Mouse (Mus musculus): ENCODE data around the gene Elmo1.

GRCm38 (mm10) chr13:20623071-20623850 is 532.9 kb downstream of the Elmo1 start:
- no peak for TF ChIP-seq GATA1 (IDR thresholded peaks at IDR 0.05; ENCODE audit: borderline replicate concordance, low read length)
- TF ChIP-seq FLI1 (IDR thresholded peaks at IDR 0.05; ENCODE audit: low read length) = no peak

Data from megakaryocyte, embryonic 14.5 days (primary cell).